ENCODE assay signal across 14 mouse cellular contexts in genomic region chr13:57603226-57603625, GRCm38 (mm10).
A peak's percentile ranks its signal among the peaks of the same experiment; 100 is the strongest.
DNase-seq lines count a peak whose midpoint lies in the region; ATAC-seq and TF ChIP-seq lines count a peak whose summit lies in the region.
"Had no signal": no experiment of that assay in that cellular context is flagged by ENCODE, and none has a peak within 500 bp of the region (broad histone marks: within the 10 kb centered on the region; RNA-seq: fewer than 3 reads in every experiment).

No protein-coding gene starts in this region.

- H3K27me3 ChIP-seq in kidney, postnatal 0 days (ENCODE audit: insufficient read depth, low read length), result no peaks in the 10 kb centered on the region
- H3K27me3 ChIP-seq in kidney, embryonic 16.5 days (ENCODE audit: insufficient read depth, low read length), result no peaks in the 10 kb centered on the region
- no peaks in the 10 kb centered on the region for H3K27me3 ChIP-seq in forebrain, embryonic 15.5 days
- peaks cover 68% of the 10 kb centered on the region for H3K27me3 ChIP-seq in midbrain, embryonic 11.5 days (ENCODE audit: control insufficient read depth, insufficient read depth, low read length)
- H3K27me3 ChIP-seq in liver, embryonic 12.5 days (replicated peaks), result peaks cover 8% of the 10 kb centered on the region; the same call in 1 of the 2 replicates
- H3K27me3 ChIP-seq: lung, embryonic 15.5 days had no signal

- 56% methylated on average over 8 of the region's 8 CpGs for WGBS in kidney, postnatal 0 days
- 52% methylated on average over 8 of the region's 8 CpGs for WGBS in kidney, embryonic 16.5 days
- 6% methylated on average over 8 of the region's 8 CpGs for WGBS in forebrain, embryonic 15.5 days
- WGBS in midbrain, embryonic 11.5 days, result 22% methylated on average over 8 of the region's 8 CpGs
- WGBS in liver, embryonic 12.5 days (ENCODE audit: insufficient replicate concordance), result 72% methylated on average over 8 of the region's 8 CpGs

- no peaks in the 10 kb centered on the region for H3K4me1 ChIP-seq in kidney, postnatal 0 days (replicated peaks; ENCODE audit: insufficient read depth, low read length)
- H3K4me1 ChIP-seq in kidney, embryonic 16.5 days (ENCODE audit: insufficient read depth, low read length), result no peaks in the 10 kb centered on the region
- peaks cover 29% of the 10 kb centered on the region for H3K4me1 ChIP-seq in forebrain, embryonic 15.5 days
- peaks cover 5% of the 10 kb centered on the region for H3K4me1 ChIP-seq in midbrain, embryonic 11.5 days (ENCODE audit: control insufficient read depth, insufficient read depth, low read length)
- peaks cover 13% of the 10 kb centered on the region; the same call in 1 of the 2 replicates for H3K4me1 ChIP-seq in liver, embryonic 12.5 days
- H3K4me1 ChIP-seq: lung, embryonic 15.5 days had no signal

- no peak for TF ChIP-seq CTCF in kidney, postnatal 0 days (IDR thresholded peaks at IDR 0.05; ENCODE audit: low read depth)

- H3K4me3 ChIP-seq in kidney, postnatal 0 days (replicated peaks; ENCODE audit: low read depth, low read length), result no peak overlapping the region
- H3K4me3 ChIP-seq in kidney, embryonic 16.5 days (ENCODE audit: low read length), result no peak overlapping the region
- H3K4me3 ChIP-seq in forebrain, embryonic 15.5 days, result no peak overlapping the region
- H3K4me3 ChIP-seq in midbrain, embryonic 11.5 days (ENCODE audit: low read depth, low read length), result no peak overlapping the region
- H3K4me3 ChIP-seq in liver, embryonic 12.5 days, result no peak overlapping the region
- H3K4me3 ChIP-seq: lung, embryonic 15.5 days had no signal

- H3K27ac ChIP-seq in kidney, postnatal 0 days, result no peak overlapping the region
- no peak overlapping the region for H3K27ac ChIP-seq in kidney, embryonic 16.5 days (ENCODE audit: low read length)
- H3K27ac ChIP-seq in forebrain, embryonic 15.5 days (replicated peaks), result peak overlapping the region; percentile 54
- H3K27ac ChIP-seq in midbrain, embryonic 11.5 days (ENCODE audit: low read depth, low read length), result no peak overlapping the region
- no peak overlapping the region for H3K27ac ChIP-seq in liver, embryonic 12.5 days
- H3K27ac ChIP-seq: lung, embryonic 15.5 days had no signal

- no peak for ATAC-seq in kidney, postnatal 0 days (replicated peaks; ENCODE audit: low FRiP score, low read depth)
- no peak for ATAC-seq in kidney, embryonic 16.5 days (ENCODE audit: low FRiP score, low TSS enrichment)
- peak; percentile 90 for ATAC-seq in forebrain, embryonic 15.5 days (replicated peaks)
- peak; percentile 58 for ATAC-seq in midbrain, embryonic 11.5 days (ENCODE audit: low FRiP score)
- ATAC-seq in liver, embryonic 12.5 days, result no peak

- H3K9ac ChIP-seq in kidney, postnatal 0 days (ENCODE audit: low read depth, low read length), result no peak overlapping the region
- H3K9ac ChIP-seq in kidney, embryonic 16.5 days (replicated peaks; ENCODE audit: low read length), result no peak overlapping the region
- no peak overlapping the region for H3K9ac ChIP-seq in forebrain, embryonic 15.5 days (replicated peaks)
- H3K9ac ChIP-seq in midbrain, embryonic 11.5 days (ENCODE audit: low read length), result no peak overlapping the region
- H3K9ac ChIP-seq in liver, embryonic 12.5 days, result no peak overlapping the region
- H3K9ac ChIP-seq: lung, embryonic 15.5 days had no signal

- no peaks in the 10 kb centered on the region for H3K36me3 ChIP-seq in kidney, postnatal 0 days (ENCODE audit: insufficient read depth, low read length)
- H3K36me3 ChIP-seq in kidney, embryonic 16.5 days (ENCODE audit: insufficient read depth, low read length), result no peaks in the 10 kb centered on the region
- H3K36me3 ChIP-seq in forebrain, embryonic 15.5 days, result no peaks in the 10 kb centered on the region
- no peaks in the 10 kb centered on the region for H3K36me3 ChIP-seq in midbrain, embryonic 11.5 days (ENCODE audit: control insufficient read depth, insufficient read depth, low read length)
- H3K36me3 ChIP-seq in liver, embryonic 12.5 days, result no peaks in the 10 kb centered on the region
- H3K36me3 ChIP-seq: G1E; lung, embryonic 15.5 days had no signal

- H3K4me2 ChIP-seq in kidney, postnatal 0 days (ENCODE audit: low read length), result no peak overlapping the region
- no peak overlapping the region for H3K4me2 ChIP-seq in kidney, embryonic 16.5 days (replicated peaks; ENCODE audit: low read depth, low read length)
- H3K4me2 ChIP-seq in forebrain, embryonic 15.5 days (replicated peaks), result no peak overlapping the region
- H3K4me2 ChIP-seq in midbrain, embryonic 11.5 days, result no peak overlapping the region
- H3K4me2 ChIP-seq in liver, embryonic 12.5 days, result no peak overlapping the region
- H3K4me2 ChIP-seq: lung, embryonic 15.5 days had no signal

- no peaks in the 10 kb centered on the region for H3K9me3 ChIP-seq in kidney, postnatal 0 days (replicated peaks; ENCODE audit: low read length)
- no peaks in the 10 kb centered on the region for H3K9me3 ChIP-seq in kidney, embryonic 16.5 days (ENCODE audit: low read length)
- no peaks in the 10 kb centered on the region for H3K9me3 ChIP-seq in forebrain, embryonic 15.5 days
- no peaks in the 10 kb centered on the region for H3K9me3 ChIP-seq in midbrain, embryonic 11.5 days (ENCODE audit: control insufficient read depth, low read length)
- no peaks in the 10 kb centered on the region for H3K9me3 ChIP-seq in liver, embryonic 12.5 days (replicated peaks)
- H3K9me3 ChIP-seq: lung, embryonic 15.5 days had no signal

- DNase-seq in kidney, postnatal 0 days (ENCODE audit: low spot score), result peak; percentile 7
- no peak for DNase-seq in midbrain, embryonic 11.5 days (ENCODE audit: low spot score, missing footprints)
- peak; percentile 70 for DNase-seq in retina, embryonic 14.5 days (ENCODE audit: low spot score)
- no peak for DNase-seq in thymus, postnatal 14 days
- no peak for DNase-seq in left cerebral cortex, adult 8-10 months (ENCODE audit: low spot score in 2 of 2)
- DNase-seq: heart, adult 18-20 months; heart, postnatal 10 days; kidney, adult 11 months; thymus, adult 2 months had no signal

Comparison
In these comparisons a context has a peak if more than half of its experiments do, and no peak if none do; other contexts are left out.
1. ATAC-seq: peak in forebrain, embryonic 15.5 days (single experiment) and midbrain, embryonic 11.5 days (single experiment); none in kidney, postnatal 0 days (single experiment), kidney, embryonic 16.5 days (single experiment) and liver, embryonic 12.5 days (single experiment).
2. DNase-seq: peak in kidney, postnatal 0 days (single experiment) and retina, embryonic 14.5 days (single experiment); none in midbrain, embryonic 11.5 days (single experiment), thymus, postnatal 14 days (single experiment) and left cerebral cortex, adult 8-10 months (0 of 2).